Mouse (Mus musculus) macrophage (primary cell): ENCODE measurements around the gene Cdkn1c. TPM values are rescaled to one million over a fixed set of nuclear protein-coding genes. Genes with fewer than 3 reads are reported as not detected.

ENCODE experiments used
- H3K27ac ChIP-seq: fragments of 350-480 bp; formaldehyde crosslinking; 2 replicates; pipeline ENCODE4 v1.9.0; 2021
- H3K36me3 ChIP-seq: fragments of 350-480 bp; formaldehyde crosslinking; 2 replicates; pipeline ENCODE4 v1.9.0; 2021; ENCODE audit errors: inconsistent target
- H3K4me3 ChIP-seq: fragments of 350-480 bp; formaldehyde crosslinking; 2 replicates; pipeline ENCODE4 v1.9.0; 2021; ENCODE audit errors: inconsistent target
- H3K79me2 ChIP-seq: fragments of 350-480 bp; formaldehyde crosslinking; 2 replicates; pipeline ENCODE4 v1.9.0; 2021; ENCODE audit errors: inconsistent target
- WGBS: methylation state at CpG from one replicate; pipeline ENCODE4 v1.1.7; 2026; ENCODE audit warnings: inconsistent platforms; ENCODE audit not compliant: missing documents; 5-methylcytosine and 5-hydroxymethylcytosine counted together
- polyA plus RNA-seq: library from polyadenylated mRNA; stranded (reverse); fragments of 250-400 nt; gene quantifications from 3 replicates; pipeline ENCODE4 v1.2.4, GENCODE M21; 2018; ENCODE audit warnings: inconsistent platforms

Cdkn1c gene
- polyA plus RNA-seq, 1 experiment from 2014 or later = 94.4 TPM

DNA sequence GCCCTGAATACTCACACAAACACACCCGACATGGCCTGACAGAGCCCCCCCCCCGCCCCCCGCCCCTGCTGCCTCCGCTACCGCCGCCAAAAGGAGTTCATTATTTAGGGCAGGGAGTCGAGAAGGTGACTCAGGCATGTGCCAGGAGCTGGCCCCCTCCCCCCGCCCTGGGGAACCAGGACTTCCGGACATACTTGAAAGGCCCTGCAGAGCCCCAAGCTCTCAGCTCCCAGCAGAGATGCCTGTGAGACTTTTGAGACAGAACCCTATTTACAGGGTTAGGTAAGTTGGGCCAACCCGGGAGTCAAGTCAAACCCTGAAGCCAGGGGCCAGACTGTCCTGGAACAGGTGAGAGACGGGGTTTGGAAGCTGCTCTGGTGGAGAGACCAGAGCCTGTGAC is 1.1 kb upstream of the Cdkn1c start:
- H3K79me2 ChIP-seq = no peaks in the 10 kb centered on the region
- H3K4me3 ChIP-seq = no peak overlapping the region
- 54% methylated on average over 10 of the region's 11 CpGs for WGBS
- no peak overlapping the region for H3K27ac ChIP-seq
- no peaks in the 10 kb centered on the region for H3K36me3 ChIP-seq

DNA sequence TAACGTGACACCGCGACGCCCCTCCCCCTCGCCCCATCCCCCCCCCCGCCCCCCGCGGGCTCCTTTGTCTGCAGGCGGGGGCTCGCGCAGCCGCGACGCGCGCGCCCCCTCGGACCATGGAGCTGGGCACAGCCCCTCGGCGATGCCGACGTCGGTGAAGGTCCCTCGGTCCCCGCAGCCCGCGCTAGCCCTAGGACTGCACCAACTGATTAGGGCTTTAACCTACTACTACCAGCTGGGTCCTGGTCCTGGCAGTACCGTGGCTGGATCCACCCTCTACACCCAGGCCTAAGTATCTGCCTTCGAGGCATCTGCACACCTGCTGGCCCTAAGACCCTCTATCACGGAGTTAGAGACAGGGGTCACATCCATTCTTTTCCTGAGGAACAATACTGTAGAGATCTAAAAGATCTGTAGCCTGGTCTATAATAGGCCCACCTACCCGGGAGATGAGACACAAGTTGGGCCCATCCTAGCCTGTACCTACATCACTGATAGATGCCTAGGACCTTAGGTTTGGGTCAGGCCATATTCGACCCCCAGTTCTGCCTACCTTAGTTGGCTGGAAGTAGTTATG is 532 bp upstream of the Cdkn1c start:
- Histone ChIP-seq H3K4me3 (no peak overlapping the region), H3K79me2 (no peaks in the 10 kb centered on the region), H3K36me3 (no peaks in the 10 kb centered on the region), H3K27ac (no peak overlapping the region)
- WGBS = 32% methylated on average over 24 of the region's 32 CpGs

DNA sequence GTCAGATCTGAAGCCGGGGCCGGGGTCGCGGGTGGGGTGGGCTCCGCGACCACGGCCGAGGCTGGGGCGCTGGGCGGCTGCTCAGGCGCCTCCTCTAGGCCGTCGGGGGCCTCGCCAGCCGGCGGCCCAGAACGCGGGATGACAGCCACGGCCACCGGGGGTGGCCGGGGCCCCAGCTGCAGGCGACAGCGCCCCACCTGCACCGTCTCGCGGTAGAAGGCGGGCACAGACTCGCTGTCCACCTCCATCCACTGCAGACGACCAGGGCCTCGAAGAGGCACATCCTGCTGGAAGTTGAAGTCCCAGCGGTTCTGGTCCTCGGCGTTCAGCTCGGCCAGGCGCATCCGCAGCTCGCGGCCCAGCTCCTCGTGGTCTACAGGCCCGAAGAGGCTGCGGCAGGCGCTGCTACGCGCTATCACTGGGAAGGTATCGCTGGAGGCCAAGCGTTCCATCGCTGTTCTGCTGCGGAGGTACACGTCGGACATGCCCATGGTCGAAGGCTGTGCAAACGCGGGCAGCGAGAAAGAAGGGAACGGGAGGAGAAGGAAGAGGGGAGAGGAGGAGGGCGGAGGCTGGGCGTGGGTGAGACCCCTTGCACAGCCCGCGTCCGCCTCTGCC is 524 bp downstream of the Cdkn1c start:
- H3K4me3 ChIP-seq = no peak overlapping the region
- no peaks in the 10 kb centered on the region for H3K36me3 ChIP-seq
- no peak overlapping the region for H3K27ac ChIP-seq
- 31% methylated on average over 37 of the region's 60 CpGs for WGBS
- no peaks in the 10 kb centered on the region for H3K79me2 ChIP-seq

DNA sequence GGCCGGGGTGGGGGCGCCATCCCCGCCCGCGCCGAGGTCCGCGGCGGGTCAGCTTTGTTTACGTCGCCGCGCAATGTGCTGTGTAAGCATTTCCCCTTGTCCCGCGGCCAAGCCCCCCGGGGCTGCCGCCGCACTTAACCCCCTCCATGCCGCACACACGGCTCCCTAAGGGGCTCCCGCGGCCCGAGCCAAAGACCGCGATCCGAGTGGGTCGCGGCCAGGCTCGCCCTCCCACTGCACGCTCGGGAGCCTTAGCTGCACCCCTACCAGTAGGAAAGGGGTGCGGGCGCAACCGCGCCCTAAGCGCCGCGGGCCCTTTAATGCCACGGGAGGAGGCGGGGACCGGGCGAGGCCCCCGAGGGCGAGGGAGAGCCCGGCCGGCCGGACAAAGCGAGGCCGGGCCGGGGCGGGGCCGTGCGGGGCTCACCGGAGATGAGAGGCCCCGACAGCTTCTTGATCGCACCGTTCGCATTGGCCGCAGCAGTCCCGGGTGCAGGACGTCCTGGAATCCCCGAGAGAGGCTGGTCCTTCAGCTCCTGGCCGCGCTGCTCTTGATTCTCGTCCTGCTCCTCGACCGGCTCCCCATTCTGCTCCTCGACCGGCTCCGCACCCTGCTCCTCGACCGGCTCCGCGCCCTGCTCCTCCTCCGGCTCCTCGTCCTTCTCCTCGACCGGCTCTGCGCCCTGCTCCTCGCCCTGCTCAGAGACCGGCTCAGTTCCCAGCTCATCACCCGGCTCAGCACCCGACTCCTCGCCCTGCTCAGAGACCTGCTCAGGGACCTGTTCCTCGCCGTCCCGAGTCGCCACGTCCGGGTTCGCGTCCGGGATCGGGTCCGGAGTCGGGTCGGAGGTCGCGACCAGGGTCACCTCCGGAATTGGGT is 1.3 kb downstream of the Cdkn1c start:
- no peaks in the 10 kb centered on the region for H3K36me3 ChIP-seq
- no peak overlapping the region for H3K27ac ChIP-seq
- H3K4me3 ChIP-seq = no peak overlapping the region
- no peaks in the 10 kb centered on the region for H3K79me2 ChIP-seq
- WGBS = 35% methylated on average over 98 of the region's 100 CpGs

DNA sequence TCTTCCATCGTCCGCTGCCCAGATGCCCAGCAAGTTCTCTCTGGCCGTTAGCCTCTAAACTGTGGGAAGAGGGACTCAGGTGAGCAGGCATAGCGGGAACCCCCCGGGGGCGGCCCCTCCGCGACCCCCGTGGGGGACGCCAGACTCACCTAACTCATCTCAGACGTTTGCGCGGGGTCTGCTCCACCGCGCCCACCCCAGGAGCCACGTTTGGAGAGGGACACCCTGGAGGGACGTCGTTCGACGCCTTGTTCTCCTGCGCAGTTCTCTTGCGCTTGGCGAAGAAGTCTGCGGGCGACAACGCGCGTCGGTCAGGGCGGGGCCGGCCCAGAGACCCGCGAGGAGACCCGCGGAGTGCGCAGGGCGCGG is 1.9 kb downstream of the Cdkn1c start:
- WGBS = 46% methylated on average over 29 of the region's 38 CpGs
- Histone ChIP-seq H3K79me2 (no peaks in the 10 kb centered on the region), H3K27ac (no peak overlapping the region), H3K36me3 (no peaks in the 10 kb centered on the region), H3K4me3 (no peak overlapping the region)

DNA sequence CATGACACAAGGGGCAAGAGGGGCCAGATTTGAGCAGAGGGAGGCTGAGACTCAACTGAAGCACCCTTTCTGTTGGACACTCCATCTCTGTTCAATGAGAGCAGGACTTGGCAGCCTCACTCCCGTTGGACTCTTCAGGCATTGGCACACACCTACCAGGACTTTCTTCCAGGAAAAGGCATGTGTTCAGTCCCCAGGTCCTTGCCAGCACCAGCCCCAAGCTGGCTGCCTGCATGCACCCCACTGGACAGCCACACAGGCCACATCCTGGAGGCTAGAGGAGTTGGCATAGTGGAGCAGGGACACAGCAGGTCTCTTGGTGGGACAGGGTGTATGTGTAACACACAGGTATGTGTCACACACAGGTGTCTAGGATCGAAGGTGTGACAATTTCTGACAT is 13.7 kb downstream of the Cdkn1c start:
- H3K79me2 ChIP-seq = no peaks in the 10 kb centered on the region
- no peak overlapping the region for H3K4me3 ChIP-seq
- no peak overlapping the region for H3K27ac ChIP-seq
- WGBS = 79% methylated on average over 2 of the region's 2 CpGs
- no peaks in the 10 kb centered on the region for H3K36me3 ChIP-seq

DNA sequence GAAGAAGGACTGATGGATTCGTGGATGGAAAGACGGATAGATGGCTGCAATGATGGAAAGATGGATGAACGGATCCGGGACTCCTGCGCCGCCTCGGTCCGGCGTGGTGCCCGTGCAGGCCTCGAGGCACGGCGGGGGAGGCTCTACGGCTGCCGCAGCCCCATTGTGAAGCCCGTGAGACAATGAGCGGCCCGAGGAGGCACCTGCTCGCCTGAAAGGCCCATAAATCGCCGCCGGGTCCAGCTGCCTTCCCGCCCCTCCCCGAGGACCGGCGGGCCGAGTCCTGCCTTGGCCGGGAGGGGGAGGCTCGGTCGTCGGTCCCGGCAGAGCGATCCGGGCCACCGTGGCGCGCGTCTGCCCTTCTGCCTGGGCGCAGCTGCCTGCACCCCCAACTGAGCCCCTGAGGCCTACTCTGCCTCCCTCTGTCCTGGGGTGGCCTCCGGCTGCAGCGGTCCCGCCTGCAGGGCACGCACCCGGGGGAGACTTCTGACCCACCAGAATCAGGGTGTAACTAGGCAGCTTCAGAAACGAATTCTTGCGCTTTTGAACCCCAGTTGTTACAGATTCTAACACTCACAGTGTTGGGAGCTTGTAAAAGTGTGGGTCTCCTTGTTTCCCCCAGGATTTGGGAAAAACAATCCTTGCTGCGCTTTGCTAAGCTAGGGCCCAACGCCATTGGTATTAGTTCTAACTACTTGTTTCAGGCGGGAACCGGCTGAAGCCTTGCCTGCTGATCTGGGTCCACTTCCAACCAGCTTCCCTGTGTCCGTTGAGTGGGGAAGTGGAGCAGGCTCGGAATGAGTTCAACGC is 15.0 kb downstream of the Cdkn1c start:
- H3K27ac ChIP-seq = no peak overlapping the region
- no peaks in the 10 kb centered on the region for H3K79me2 ChIP-seq
- H3K4me3 ChIP-seq = no peak overlapping the region
- WGBS = 19% methylated on average over 53 of the region's 53 CpGs
- no peaks in the 10 kb centered on the region for H3K36me3 ChIP-seq

DNA sequence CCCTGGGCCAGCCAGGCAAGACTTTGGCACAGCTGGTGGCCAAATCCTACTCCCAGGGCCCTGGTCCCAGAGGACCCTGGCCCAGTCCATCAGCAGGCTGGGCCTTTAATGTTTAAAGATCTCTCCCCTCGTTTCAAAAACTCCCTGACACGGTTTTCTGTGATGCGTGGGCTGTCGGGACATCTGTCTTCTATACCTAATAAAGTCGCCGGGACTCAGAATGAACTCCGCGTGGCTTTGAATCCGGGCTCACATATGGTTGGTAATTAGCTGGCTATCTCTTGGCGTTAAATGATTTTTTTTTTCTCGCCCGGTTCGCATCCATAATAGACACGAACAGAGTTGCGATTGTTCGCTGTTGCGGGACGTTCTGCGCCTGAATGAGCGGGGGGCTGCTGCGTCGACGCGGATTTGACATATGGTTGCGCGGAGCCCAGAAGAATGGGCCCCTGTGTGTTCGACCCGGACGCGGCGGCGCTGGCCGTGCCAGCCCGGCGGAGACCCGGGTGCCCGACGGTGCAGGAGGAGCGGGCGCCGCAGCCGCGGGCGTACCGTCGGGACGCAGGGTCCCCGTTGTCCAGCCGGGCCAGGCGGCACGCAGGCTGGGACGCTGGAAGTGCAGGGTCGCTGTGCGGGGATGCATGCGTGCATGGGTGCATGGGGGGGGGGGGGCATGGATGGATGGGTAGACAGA is 15.7 kb downstream of the Cdkn1c start:
- Histone ChIP-seq H3K79me2 (no peaks in the 10 kb centered on the region), H3K36me3 (no peaks in the 10 kb centered on the region), H3K27ac (no peak overlapping the region), H3K4me3 (no peak overlapping the region)
- WGBS = 13% methylated on average over 54 of the region's 55 CpGs

DNA sequence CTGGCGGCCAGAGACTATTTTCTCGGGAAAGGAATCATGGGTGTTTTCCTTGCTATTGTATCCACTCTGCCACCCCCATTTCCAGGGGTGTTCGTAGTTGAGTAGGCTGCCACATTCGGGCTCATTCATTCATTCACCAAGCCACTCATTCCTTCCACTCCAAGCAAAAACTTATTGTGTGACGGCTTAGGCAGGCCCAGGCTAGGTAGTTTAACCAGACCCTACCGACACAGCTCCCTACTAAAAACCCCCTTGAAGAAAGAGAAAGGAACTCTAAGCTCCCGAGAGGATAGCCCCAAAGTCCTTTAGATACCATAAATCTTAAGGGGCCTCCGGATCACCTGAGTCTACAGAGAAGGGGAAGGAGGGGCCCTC is 16.3 kb downstream of the Cdkn1c start:
- H3K4me3 ChIP-seq = no peak overlapping the region
- H3K36me3 ChIP-seq = no peaks in the 10 kb centered on the region
- 54% methylated on average over 8 of the region's 8 CpGs for WGBS
- no peak overlapping the region for H3K27ac ChIP-seq
- no peaks in the 10 kb centered on the region for H3K79me2 ChIP-seq

DNA sequence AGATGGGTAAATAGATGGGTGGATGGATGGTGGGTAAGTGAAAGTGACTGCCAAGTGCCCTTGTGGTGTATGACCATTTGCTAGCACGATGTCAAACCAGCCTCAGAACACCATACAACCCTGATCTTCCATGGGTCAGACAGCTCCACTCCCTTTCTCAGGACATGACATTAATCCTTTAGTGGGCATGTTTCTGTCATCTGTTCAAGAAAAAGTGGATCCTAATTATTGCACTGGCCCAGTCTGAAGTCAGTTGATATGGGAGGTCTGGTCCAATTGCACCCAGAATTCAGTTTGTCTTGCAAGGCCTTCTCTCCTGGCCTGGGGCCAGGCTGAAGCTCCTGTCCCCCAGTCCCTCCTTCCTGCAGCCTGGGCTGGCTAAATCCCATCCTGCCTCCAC is 21.9 kb downstream of the Cdkn1c start:
- H3K79me2 ChIP-seq = no peaks in the 10 kb centered on the region
- 92% methylated on average over 1 of the region's 1 CpGs for WGBS
- no peak overlapping the region for H3K4me3 ChIP-seq
- H3K36me3 ChIP-seq = no peaks in the 10 kb centered on the region
- no peak overlapping the region for H3K27ac ChIP-seq

DNA sequence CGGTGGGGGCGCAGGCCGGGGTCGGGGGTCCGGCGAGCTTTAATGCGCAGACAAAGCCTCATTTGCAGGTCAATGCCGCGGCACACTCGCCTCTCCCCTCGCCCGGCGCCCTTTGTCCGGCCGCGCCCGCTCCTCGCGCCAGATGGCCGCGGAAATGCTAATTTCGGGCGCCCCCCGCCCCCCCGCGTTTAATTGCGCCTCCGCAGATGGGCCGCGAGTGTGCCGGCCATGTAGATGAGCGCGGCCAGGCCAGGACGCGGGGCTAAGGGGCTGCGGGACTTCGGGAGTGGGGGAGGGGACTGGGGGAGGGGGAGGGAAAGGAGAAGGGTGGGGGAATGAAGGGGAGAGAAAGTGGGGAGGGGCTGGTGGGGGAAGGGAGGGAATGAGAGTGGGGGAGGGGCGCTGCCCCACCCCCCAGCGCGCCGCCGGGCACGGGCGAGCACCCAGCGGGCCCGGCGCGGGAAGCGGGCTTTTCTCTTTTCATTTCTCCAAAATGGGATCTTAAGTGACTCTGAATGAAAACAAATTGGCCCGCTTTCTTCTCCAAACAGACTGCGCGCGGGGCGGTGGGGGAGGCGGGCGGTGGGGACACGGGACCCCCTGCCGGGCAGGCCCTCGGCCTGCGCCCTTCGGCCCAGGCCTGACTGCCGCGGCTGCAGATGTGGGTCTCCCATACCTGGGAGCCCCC is 22.8 kb downstream of the Cdkn1c start:
- Histone ChIP-seq H3K27ac (no peak overlapping the region), H3K4me3 (no peak overlapping the region), H3K36me3 (no peaks in the 10 kb centered on the region), H3K79me2 (no peaks in the 10 kb centered on the region)
- 19% methylated on average over 49 of the region's 63 CpGs for WGBS

DNA sequence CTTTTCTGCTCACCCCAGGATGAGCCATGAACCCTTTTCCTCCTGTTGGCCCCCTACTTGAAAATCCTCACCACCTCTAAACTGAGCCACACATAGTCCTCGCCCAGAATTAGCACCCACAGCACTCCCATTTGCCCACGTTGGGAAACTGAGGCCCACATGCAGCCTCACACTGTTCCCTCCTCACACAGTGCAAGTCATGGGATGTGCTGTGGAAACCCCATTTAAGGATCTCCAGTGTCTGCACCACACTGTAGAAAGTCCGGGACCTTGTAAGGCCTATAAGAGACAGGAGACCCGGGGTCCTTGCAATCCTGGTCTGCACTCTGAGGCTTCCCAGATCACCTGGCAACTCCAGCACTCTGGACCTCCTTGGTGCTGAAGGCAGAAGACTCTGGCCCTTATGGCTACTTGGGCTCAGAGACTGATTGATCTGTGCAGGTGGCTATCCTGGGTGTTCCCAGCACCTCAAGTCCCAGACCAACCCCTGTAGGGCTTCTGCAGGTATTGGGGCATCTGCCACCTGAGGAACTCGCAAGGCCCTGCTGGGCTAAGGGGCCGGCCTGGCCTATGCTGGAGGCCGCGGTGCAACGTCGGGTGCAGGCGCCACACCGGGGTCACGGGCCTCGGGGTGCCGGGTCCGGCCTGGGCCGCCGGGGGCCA is 23.5 kb downstream of the Cdkn1c start:
- no peak overlapping the region for H3K4me3 ChIP-seq

DNA sequence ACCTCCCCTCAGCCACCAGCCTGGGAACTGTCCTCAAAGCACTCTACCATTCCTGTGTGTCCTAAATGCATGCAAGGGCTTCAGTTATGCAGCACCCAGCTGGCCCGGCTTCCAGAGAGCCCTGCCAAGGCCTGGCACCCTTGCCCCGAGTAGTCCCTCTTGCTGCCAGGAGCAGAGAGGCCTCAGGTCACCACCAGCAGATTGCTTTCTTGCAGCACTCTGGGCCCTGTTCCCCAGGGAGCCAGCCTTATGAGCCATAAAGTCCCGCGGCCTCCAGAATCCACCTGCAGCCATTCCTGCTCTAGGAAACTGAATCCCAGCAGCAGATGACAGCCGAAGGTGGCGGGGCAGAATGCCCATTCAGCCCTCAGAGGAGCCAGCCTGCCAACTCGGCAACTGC is 27.5 kb downstream of the Cdkn1c start:
- WGBS = 84% methylated on average over 7 of the region's 7 CpGs
- Histone ChIP-seq H3K36me3 (no peaks in the 10 kb centered on the region), H3K4me3 (no peak overlapping the region), H3K27ac (no peak overlapping the region), H3K79me2 (no peaks in the 10 kb centered on the region)

More for the DNA sequence above, 23.5 kb downstream of the Cdkn1c start:
- H3K36me3 ChIP-seq = no peaks in the 10 kb centered on the region
- no peak overlapping the region for H3K27ac ChIP-seq
- WGBS = 88% methylated on average over 7 of the region's 18 CpGs
- H3K79me2 ChIP-seq = no peaks in the 10 kb centered on the region
